Mouse (Mus musculus): ENCODE measurements around the gene H60b. TPM values are rescaled to one million over a fixed set of nuclear protein-coding genes. Genes with fewer than 3 reads are reported as not detected.
"Not testable (repeated sequence)": the region's sequence is repeated elsewhere in the genome, so short reads cannot be mapped to it uniquely, and the experiment has no call there.

Gene H60b
- not detected in 3 replicates for total RNA-seq (2017)

- peak; percentile 71 for ATAC-seq (replicated peaks; ENCODE audit: insufficient number of reproducible peaks, low FRiP score, low TSS enrichment, poor library complexity, severe bottlenecking)
These were observed at the start of gene H60b, which contains the start of gene Raet1e for GRCm38 (mm10) chr10:22158310-22158999. TSS of gene H60b (plus strand) at chr10:22158586. TSS of gene Raet1e (plus strand) at chr10:22158569.

GRCm38 (mm10) chr10:22140665-22141280, 17.6 kb upstream of the H60b start:
- no peak for ATAC-seq (replicated peaks; ENCODE audit: insufficient number of reproducible peaks, low FRiP score, low TSS enrichment, poor library complexity, severe bottlenecking)

GRCm38 (mm10) chr10:22142194-22142593, 16.2 kb upstream of the H60b start:
- not testable (repeated sequence) for ATAC-seq (replicated peaks; ENCODE audit: insufficient number of reproducible peaks, low FRiP score, low TSS enrichment, poor library complexity, severe bottlenecking)

GRCm38 (mm10) chr10:22142926-22143325, 15.5 kb upstream of the H60b start:
- no peak for ATAC-seq (replicated peaks; ENCODE audit: insufficient number of reproducible peaks, low FRiP score, low TSS enrichment, poor library complexity, severe bottlenecking)

- ATAC-seq (replicated peaks; ENCODE audit: insufficient number of reproducible peaks, low FRiP score, low TSS enrichment, poor library complexity, severe bottlenecking), result peak; percentile 75
These were observed 9.8 kb upstream of the H60b start for GRCm38 (mm10) chr10:22148441-22149072.

GRCm38 (mm10) chr10:22149073-22149690, 9.2 kb upstream of the H60b start, which contains the start of gene E030030I06Rik:
TSS of gene E030030I06Rik (minus strand) at chr10:22149270.
- ATAC-seq (replicated peaks; ENCODE audit: insufficient number of reproducible peaks, low FRiP score, low TSS enrichment, poor library complexity, severe bottlenecking), result no peak

- no peak for ATAC-seq (replicated peaks; ENCODE audit: insufficient number of reproducible peaks, low FRiP score, low TSS enrichment, poor library complexity, severe bottlenecking)
These were observed 8.5 kb upstream of the H60b start for GRCm38 (mm10) chr10:22149691-22150465.

GRCm38 (mm10) chr10:22150593-22150992, 7.8 kb upstream of the H60b start:
- ATAC-seq (replicated peaks; ENCODE audit: insufficient number of reproducible peaks, low FRiP score, low TSS enrichment, poor library complexity, severe bottlenecking), result no peak

- ATAC-seq (replicated peaks; ENCODE audit: insufficient number of reproducible peaks, low FRiP score, low TSS enrichment, poor library complexity, severe bottlenecking), result not testable (repeated sequence)
These were observed 7.1 kb upstream of the H60b start for GRCm38 (mm10) chr10:22151056-22151862.

GRCm38 (mm10) chr10:22151863-22152640, 6.3 kb upstream of the H60b start:
- ATAC-seq (replicated peaks; ENCODE audit: insufficient number of reproducible peaks, low FRiP score, low TSS enrichment, poor library complexity, severe bottlenecking), result not testable (repeated sequence)

GRCm38 (mm10) chr10:22153147-22153690, 5.2 kb upstream of the H60b start:
- ATAC-seq (replicated peaks; ENCODE audit: insufficient number of reproducible peaks, low FRiP score, low TSS enrichment, poor library complexity, severe bottlenecking), result not testable (repeated sequence)

GRCm38 (mm10) chr10:22154127-22154526, 4.3 kb upstream of the H60b start:
- not testable (repeated sequence) for ATAC-seq (replicated peaks; ENCODE audit: insufficient number of reproducible peaks, low FRiP score, low TSS enrichment, poor library complexity, severe bottlenecking)

GRCm38 (mm10) chr10:22154871-22155799, 3.3 kb upstream of the H60b start:
- ATAC-seq (replicated peaks; ENCODE audit: insufficient number of reproducible peaks, low FRiP score, low TSS enrichment, poor library complexity, severe bottlenecking), result no peak

GRCm38 (mm10) chr10:22159131-22159561, 760 bp downstream of the H60b start:
- no peak for ATAC-seq (replicated peaks; ENCODE audit: insufficient number of reproducible peaks, low FRiP score, low TSS enrichment, poor library complexity, severe bottlenecking)

- ATAC-seq (replicated peaks; ENCODE audit: insufficient number of reproducible peaks, low FRiP score, low TSS enrichment, poor library complexity, severe bottlenecking), result no peak
These were observed 1.3 kb downstream of the H60b start for GRCm38 (mm10) chr10:22159581-22160140.

All from monocyte, adult 5-6 weeks (primary cell).